Mouse (Mus musculus): Measurements from ENCODE around the gene Chid1.

The Chid1 gene

DNA sequence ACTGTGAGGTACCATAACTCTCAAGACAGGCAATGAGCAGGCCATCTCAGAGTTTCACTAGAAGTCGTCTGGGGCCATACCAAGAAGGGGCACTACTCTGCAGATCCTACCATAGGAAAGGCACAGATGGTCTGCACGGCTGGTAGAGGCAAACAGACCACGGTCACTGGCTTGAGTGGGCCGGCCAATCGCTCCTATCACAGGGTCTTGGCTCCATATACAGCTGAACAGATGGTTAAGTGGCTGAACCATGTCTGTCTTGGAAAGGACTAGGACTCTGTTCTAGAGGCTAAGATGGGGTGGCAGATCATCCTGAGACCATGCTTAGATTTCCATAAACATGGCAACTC, 37.1 kb downstream of the Chid1 start:
- peak in 1 of 2 experiments; percentile 44 for DNase-seq (ENCODE audit: low spot score in 2 of 2)

GRCm38 (mm10) chr7:141501820-141502555, 37.7 kb downstream of the Chid1 start:
- peak in 1 of 2 experiments; percentile 49 for DNase-seq (ENCODE audit: low spot score in 2 of 2)

GRCm38 (mm10) chr7:141497600-141497999, 42.1 kb downstream of the Chid1 start:
- no peak for DNase-seq (ENCODE audit: low spot score in 2 of 2)

DNA sequence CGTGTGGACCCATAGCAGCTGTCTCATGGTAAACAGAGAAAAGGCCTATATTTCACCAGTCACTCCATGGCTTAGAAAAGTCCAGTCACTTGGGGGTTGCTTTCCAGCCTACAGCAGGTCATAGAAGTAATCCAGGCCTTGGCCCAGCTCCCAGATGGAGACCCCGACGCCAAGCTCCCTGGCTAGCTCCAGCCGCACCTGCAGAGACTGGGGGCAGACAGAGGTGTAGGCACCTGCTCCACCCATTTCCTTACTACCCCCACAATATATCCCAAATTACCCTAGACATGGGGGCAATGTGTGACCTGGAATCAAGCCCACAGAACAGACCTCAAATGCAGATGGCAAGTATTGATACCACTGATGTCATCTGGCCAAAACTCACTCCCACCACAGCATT, 43.7 kb downstream of the Chid1 start:
- DNase-seq (ENCODE audit: low spot score in 2 of 2) = no peak

- no peak for DNase-seq (ENCODE audit: low spot score in 2 of 2)
Observed at GRCm38 (mm10) chr7:141495379-141495778, 44.3 kb downstream of the Chid1 start.

DNA sequence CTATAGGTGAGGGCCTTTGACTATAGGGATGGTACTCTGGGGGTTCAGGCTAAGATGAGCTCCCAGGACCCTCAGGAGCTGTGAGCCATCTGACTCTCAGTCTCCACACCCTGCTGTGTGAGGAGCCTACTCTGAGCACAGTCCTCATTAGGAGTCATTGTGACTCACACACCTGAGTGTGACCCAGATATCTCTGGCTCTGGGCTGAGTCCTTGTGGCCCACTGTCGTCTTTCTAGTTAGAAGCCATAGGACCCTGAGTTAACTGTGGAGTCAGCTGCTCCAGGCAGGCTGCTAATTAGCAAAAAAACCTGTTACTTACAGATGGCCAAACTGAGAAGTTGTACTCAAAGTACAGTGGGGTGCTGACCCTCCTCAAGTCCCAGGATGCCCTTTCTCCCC, 45.9 kb downstream of the Chid1 start:
- DNase-seq (ENCODE audit: low spot score in 2 of 2) = no peak

DNA sequence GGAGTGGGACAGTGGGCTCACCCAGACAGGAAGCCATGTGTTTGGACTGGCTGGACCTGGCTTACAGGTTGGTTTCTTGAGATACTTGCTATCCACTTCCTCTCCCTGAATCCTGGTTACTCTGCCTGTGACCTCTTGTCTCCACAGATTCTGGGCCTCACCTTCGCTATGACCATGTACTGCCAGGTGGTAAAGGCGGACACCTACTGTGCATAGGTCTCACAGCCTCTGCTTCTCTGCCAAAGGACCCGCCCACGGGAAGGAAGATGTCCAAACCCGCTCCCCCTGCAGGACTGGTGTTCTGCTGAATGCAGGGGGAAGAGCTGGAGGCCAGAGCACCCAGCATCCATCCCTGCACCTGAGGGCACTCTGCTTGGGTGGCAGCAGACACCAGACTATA, 46.9 kb downstream of the Chid1 start:
- DNase-seq (ENCODE audit: low spot score in 2 of 2) = no peak

DNA sequence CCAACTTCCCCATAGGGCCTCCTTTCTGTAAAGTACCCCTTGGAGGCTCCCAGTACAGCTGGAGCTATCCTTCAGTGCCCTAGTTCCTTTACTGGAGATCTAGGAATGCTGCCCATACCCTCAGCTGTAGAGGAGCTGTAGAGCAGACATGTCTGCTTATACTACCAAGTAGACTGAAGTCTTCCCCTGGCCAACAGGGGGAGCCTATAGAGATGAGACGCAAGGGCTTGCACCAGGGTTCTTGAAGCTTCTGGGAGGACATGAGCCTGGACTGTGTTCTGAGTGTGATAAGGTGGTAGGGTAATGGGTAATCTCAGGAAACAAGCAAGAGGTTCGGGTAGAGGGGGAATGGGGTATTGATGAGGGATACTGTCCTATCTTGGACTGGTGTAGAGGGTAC, 48.5 kb downstream of the Chid1 start:
- DNase-seq (ENCODE audit: low spot score in 2 of 2) = no peak

DNA sequence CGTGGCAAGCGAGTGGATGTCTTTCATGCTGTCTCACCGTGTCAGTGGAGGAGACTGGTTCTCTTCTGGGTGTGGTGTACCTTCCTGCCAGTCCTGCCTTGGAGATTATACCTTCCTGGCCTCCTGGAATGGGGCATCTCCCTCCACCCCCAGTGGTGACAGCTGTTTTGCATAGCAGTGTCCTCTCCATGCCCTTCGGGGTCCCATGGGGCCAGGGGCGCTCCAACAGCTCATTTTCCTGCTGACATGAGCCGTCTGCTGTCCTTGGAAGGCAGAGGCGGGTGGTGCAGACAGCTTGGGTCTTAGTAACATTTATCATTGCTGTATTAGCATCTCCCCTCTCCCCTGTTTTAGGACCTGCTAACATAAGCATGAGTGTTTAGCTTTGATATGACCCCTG, 52.5 kb downstream of the Chid1 start:
- DNase-seq (ENCODE audit: low spot score in 2 of 2) = no peak

- no peak for DNase-seq (ENCODE audit: low spot score in 2 of 2)
Observed at GRCm38 (mm10) chr7:141486239-141486638, 53.4 kb downstream of the Chid1 start.

- DNase-seq (ENCODE audit: low spot score in 2 of 2) = peak in 1 of 2 experiments; percentile 82
Observed at GRCm38 (mm10) chr7:141485606-141486005, 54.1 kb downstream of the Chid1 start.

GRCm38 (mm10) chr7:141485186-141485585, 54.5 kb downstream of the Chid1 start:
- DNase-seq (ENCODE audit: low spot score in 2 of 2) = no peak

DNA sequence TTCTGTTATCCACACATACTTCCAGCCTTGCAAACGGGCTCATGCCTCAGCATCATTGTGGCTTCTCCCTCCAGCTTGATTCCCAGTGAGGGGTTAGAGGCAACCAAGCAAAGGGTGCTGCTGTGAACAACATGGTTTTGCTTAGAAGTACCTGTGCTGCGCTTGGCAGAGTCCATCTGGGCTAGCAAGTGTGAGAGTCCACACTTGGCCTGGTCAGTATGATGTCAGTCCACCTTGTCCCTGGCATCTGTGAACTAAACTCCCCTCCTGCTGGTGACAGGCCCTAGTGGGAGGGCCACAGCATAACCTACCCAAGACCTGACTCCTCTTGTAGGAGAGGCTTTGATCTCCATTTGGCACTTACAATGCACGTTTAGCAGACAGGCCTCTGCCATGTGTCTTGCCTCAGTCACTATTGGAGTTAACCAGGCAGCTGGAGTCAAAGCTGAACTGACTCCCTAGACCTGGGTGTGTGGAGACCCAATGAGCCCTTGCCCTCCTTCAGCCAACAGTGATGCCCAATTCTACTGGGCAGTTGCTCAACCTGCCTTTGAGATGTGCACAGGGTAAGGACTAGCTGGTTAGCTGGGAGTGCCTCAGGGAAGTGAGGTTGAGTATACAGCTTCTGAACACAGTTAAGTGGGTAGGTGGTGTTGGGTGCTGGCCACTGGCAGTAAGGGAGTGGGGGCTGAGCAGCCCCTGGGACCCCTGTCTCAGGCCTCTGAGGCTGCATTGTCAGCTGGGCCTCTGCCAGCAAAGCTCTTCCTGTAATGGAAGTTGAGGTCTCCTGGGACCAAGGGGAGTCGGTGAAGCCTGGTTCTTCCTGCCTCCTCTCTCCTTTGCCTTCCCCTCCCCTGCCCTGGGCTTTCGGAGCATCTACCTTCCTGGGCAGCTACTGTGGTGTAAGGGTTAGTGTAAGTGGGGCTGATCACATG, 55.2 kb downstream of the Chid1 start:
- DNase-seq (ENCODE audit: low spot score in 2 of 2) = no peak

GRCm38 (mm10) chr7:141483114-141483653, 56.5 kb downstream of the Chid1 start:
- no peak for DNase-seq (ENCODE audit: low spot score in 2 of 2)

- DNase-seq (ENCODE audit: low spot score in 2 of 2) = no peak
Observed at GRCm38 (mm10) chr7:141482531-141483024, 57.1 kb downstream of the Chid1 start.

- DNase-seq (ENCODE audit: low spot score in 2 of 2) = peak in 1 of 2 experiments; percentile 70
Observed at GRCm38 (mm10) chr7:141481498-141482401, 57.9 kb downstream of the Chid1 start.

GRCm38 (mm10) chr7:141480842-141481497, 58.7 kb downstream of the Chid1 start:
- DNase-seq (ENCODE audit: low spot score in 2 of 2) = peak in 1 of 2 experiments; percentile 74

DNA sequence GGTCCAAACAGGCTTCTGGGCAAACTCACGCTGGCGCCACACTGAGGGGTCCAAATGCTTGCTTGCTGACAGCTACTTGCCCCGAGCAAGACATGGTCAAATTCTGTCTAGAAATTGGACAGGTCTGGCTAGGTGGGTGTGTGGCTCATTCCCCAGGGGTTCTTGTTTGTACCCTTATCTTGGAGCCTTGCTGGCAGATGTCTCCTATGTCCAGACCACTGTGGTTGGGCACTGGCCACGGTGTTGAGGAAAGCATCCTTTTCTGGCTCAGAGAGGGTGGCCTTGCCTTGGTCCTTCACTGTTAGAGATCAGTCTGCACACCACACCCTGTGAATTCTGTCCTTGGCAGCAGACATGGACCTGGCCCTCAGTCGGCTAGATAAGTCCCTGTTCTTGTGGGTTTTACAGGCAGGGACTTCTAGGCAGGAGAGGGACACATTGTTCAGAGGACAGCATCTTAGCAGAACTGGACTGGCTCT, 61.3 kb downstream of the Chid1 start:
- no peak for DNase-seq (ENCODE audit: low spot score in 2 of 2)

DNA sequence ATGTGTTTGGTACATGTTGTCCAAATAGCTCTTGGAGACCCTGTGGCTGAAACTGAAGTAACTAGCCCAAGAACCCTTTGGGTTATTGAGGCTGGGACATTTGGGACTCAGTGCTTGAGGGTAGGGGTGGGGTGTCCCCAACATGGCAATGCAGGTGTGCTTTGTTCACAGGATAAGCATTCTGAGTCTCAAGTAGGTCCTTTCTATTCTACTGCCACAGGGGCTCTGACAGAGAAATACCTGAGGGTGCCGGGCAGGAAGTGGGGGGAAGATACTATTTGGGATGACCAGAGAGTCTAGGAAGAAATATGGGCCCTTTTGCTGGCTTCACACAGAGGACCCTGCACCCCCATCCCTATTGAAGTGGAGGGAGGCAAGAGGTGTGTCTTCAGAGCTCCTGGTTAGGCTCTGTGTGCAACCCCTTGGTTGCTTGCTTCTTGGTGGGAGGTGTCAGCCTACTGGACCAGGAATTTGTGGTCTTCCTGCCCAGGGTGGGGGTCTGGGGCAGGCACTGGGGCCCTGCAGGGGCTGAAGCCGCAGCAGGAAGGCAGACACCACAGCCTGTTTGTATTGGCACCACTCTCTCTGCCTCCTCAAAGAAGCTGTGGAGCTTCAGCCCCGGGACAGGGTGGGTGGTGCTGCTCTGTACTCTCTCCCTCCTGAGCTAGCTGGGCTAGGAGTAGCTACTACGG, 61.9 kb downstream of the Chid1 start:
- no peak for DNase-seq (ENCODE audit: low spot score in 2 of 2)

DNA sequence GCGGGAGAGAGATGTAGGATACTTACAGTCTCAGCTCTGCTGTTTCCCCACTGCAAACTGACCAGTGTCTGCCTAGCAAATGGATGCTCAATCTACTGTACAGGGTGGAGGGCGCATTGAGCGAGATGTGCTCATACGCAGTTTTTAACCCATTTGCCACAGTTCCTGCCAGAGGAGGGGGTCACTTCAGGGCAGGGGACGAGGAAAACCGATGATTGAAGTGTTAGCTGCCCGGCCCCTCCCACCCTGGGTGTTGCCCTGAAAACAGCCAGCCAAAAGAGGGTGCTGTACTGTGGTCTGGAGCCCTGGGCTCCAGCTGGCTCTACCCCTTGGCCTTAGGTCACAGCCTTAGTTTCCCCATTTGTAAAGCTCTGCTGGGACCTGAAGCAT, 62.7 kb downstream of the Chid1 start:
- no peak for DNase-seq (ENCODE audit: low spot score in 2 of 2)
